Mouse (Mus musculus) gastrocnemius, postnatal 14 days (tissue): ENCODE results near the gene Sec14l1. TPM values are rescaled to one million over a fixed set of nuclear protein-coding genes. Genes with fewer than 3 reads are reported as not detected.

Experiments
- DNase-seq: peaks from one replicate; pipeline ENCODE4 v3.0.0; 2021; ENCODE audit warnings: mixed read lengths
- intact Hi-C: fragments of 180-260 bp; cut with DNase I; formaldehyde crosslinking; loops from one replicate; pipeline ENCODE4 v1.15.1; 2025; ENCODE audit warnings: low total_unique reads
- total RNA-seq, 2 experiments: library from RNA; stranded (reverse); gene quantifications; 2 replicates each; pipeline ENCODE4 v1.2.3; 2021

Gene Sec14l1
- total RNA-seq, 2 experiments from 2014 or later, result 58.1 to 58.7 TPM

- peak; percentile 60 for DNase-seq
- intact Hi-C loops, result no loop called here
Observed at GRCm38 (mm10) chr11:117168278-117169087, 53.5 kb downstream of the Sec14l1 start.

- intact Hi-C loops, result no loop called here
Observed at GRCm38 (mm10) chr11:117169088-117169635, 54.2 kb downstream of the Sec14l1 start.

GRCm38 (mm10) chr11:117169801-117170565 lies 55.0 kb downstream of the Sec14l1 start:
- DNase-seq, result no peak
- intact Hi-C loops, result loop anchor here (10.0 kb wide), 1 partner anchor 255 kb away; the partner anchor contains the start of gene Mgat5b

More at GRCm38 (mm10) chr11:117169088-117169635, 54.2 kb downstream of the Sec14l1 start:
- DNase-seq, result no peak

- DNase-seq, result no peak
- intact Hi-C loops, result loop anchor here (10.0 kb wide), 1 partner anchor 259 kb away; the partner anchor contains the start of gene Mgat5b
Observed at GRCm38 (mm10) chr11:117174098-117174892, 59.3 kb downstream of the Sec14l1 start.

GRCm38 (mm10) chr11:117174924-117175323 lies 60.0 kb downstream of the Sec14l1 start:
- DNase-seq, result peak; percentile 50
- intact Hi-C loops, result loop anchor here (10.0 kb wide), 1 partner anchor 260 kb away; the partner anchor contains the start of gene Mgat5b

- no peak for DNase-seq
- intact Hi-C loops, result loop anchor here (10.0 kb wide), 1 partner anchor 261 kb away; the partner anchor contains the start of gene Mgat5b
Observed at GRCm38 (mm10) chr11:117175472-117175871, 60.5 kb downstream of the Sec14l1 start.

- intact Hi-C loops, result loop anchor here (2.0 to 10.0 kb wide), 2 partner anchors 104 to 262 kb away; partner anchors contain the start of gene Mgat5b
- peak; percentile 62 for DNase-seq
Observed at GRCm38 (mm10) chr11:117176304-117176703, 61.3 kb downstream of the Sec14l1 start.

GRCm38 (mm10) chr11:117176900-117177299 lies 61.9 kb downstream of the Sec14l1 start:
- intact Hi-C loops, result loop anchor here (2.0 to 10.0 kb wide), 2 partner anchors 104 to 262 kb away; partner anchors contain the start of gene Mgat5b
- DNase-seq, result no peak

GRCm38 (mm10) chr11:117177303-117177979 lies 62.5 kb downstream of the Sec14l1 start:
- intact Hi-C loops, result loop anchor here (2.0 to 10.0 kb wide), 2 partner anchors 105 to 263 kb away; partner anchors contain the start of gene Mgat5b
- DNase-seq, result peak; percentile 92

GRCm38 (mm10) chr11:117179902-117180301 lies 64.9 kb downstream of the Sec14l1 start:
- intact Hi-C loops, result loop anchor here (10.0 kb wide), 1 partner anchor 265 kb away; the partner anchor contains the start of gene Mgat5b
- DNase-seq, result no peak

- DNase-seq, result no peak
- intact Hi-C loops, result no loop called here
Observed at GRCm38 (mm10) chr11:117182808-117183207, 67.8 kb downstream of the Sec14l1 start.

GRCm38 (mm10) chr11:117183299-117183698 lies 68.3 kb downstream of the Sec14l1 start:
- no peak for DNase-seq
- intact Hi-C loops, result no loop called here

- intact Hi-C loops, result no loop called here
- no peak for DNase-seq
Observed at GRCm38 (mm10) chr11:117183841-117184240, 68.9 kb downstream of the Sec14l1 start.

GRCm38 (mm10) chr11:117185076-117185933 lies 70.3 kb downstream of the Sec14l1 start:
- DNase-seq, result no peak
- intact Hi-C loops, result no loop called here

GRCm38 (mm10) chr11:117191524-117191923 lies 76.6 kb downstream of the Sec14l1 start:
- intact Hi-C loops, result no loop called here
- no peak for DNase-seq

- no peak for DNase-seq
- intact Hi-C loops, result no loop called here
Observed at GRCm38 (mm10) chr11:117194475-117194937, 79.5 kb downstream of the Sec14l1 start.

- DNase-seq, result no peak
- intact Hi-C loops, result no loop called here
Observed at GRCm38 (mm10) chr11:117195616-117196015, 80.6 kb downstream of the Sec14l1 start.
